Mouse (Mus musculus): ENCODE data around the gene Kdm7a.

Kdm7a gene

DNA sequence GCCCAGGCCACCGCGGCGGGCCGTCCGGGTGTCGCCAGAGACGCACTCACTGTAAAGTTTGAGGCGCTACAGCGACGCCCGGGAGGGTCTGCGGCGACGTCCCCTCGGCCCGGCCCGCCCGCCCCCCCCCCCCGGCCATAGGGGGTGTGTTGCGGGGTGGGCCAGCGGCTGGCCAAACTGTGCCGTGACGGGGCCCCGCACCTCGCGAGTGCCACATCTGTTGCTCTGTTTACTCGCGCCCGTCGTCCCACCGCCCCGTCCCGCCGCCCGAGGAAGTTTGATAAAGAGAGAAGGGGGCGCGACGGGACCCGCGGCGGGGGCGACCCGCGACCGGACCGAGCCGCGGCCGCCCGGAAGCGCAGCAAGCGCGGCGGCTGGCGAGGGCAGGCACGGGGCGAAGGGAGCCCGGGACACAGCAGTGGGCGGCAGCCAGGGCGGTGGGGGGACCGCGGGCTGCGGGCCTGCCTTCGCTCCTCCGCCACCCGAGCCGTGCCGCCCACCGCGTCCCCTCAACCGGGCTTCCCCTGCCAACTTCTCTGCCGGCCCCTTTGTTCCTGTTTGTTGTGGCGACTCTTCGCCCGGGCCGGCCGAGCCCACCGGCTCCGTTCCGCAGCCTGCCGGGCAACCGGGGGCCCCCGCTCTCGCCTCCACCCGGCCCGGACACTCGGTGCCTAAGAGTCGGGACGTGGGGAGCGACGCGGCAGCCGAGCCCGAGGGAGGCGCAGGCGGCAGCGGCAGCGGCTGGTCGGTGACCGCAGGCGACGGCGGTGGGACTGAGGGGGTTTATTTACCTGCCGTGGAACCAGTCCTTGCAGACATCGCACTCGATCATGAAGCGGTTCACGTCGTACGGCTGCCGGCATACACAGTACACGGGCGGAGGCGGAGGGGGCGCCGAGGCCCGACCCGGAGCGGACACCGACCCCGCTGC, 674 bp downstream of the Kdm7a start:
- DNase-seq (ENCODE audit: low spot score): peak; percentile 35

DNA sequence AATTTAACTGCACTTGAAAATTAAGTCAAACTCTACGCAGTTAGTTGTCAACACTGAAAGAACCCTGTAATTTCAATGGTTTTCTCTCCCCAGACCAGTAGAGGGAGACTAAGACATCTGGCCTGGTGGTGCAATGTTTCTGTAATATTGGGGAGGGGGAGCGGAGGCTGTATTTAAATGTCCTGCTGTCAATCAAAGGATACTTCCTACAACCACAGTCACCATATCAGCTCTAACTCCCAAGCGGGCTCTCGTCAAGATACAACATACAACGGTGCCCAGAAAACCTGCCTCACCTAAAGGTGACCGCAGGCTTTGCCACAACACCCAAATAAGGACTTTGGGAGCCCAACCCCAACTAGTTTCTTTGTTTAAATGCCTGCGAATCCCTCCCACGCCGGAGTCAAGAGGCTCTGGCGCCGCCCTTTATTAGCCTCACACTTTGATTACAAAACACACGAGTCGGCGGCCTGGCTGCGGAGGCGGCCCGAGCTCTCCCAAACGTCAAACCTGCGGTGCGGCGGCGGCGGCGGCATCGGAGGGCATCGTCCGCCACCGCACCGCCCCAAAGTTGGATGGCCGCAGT, 1.4 kb downstream of the Kdm7a start:
- DNase-seq (ENCODE audit: low spot score): peak; percentile 93

DNA sequence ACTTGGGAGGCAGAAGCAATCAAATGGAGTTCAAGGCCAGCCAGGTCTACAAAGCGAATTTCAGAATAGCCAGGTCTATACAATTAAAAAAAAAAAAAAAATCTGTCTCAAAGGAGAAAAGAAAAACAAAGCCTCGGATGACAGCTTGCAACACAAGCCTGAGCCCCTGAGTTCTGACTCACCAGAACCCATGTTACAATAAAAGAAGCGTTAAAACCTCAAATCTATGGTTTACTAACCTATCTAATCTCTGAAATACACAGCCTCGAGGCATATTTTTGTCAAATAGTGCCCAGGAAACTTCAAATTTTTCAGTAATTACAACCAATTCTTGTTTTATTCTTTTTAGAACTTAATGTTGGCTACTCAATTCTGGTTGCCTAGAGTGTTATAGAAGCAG, 2.1 kb downstream of the Kdm7a start:
- no peak for DNase-seq (ENCODE audit: low spot score)

DNA sequence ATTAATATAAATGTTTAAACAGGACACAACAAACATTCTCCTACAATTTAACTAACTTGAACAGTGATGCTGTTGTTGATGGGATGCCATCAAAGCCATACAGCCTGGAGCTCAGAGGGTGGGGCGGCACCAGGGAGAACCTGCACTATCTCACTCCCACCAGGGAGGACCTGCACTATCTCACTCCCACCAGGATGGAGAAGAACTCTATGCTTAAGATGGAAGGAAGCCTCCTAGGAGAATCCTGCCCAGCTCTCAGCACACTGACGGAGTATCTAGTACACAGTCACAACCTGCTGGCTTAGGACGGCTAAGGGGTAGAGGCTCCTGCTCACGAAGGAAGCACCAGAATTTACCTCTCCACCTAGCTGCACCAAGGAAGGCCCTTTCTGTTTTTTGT, 3.4 kb downstream of the Kdm7a start:
- DNase-seq (ENCODE audit: low spot score): no peak

DNA sequence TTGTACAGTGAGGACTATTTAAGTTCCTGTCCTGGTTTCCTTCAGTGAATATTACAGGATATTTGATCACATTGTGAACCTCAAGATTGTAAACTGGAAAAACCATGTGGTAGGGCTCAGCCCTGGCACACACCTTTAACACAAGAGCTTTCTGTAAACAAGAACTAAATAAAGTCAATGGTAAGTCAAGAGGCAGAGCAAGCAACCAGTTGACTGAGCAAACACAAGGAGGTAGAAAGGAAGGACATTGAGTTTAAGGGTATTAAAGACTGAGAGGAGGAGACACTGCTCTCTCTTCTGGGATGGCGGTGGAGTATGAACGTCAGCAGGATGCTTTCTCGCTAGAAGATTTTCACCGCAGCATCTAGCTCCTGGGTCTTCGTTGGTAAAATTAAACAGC, 13.6 kb downstream of the Kdm7a start:
- DNase-seq (ENCODE audit: low spot score): peak; percentile 43

DNA sequence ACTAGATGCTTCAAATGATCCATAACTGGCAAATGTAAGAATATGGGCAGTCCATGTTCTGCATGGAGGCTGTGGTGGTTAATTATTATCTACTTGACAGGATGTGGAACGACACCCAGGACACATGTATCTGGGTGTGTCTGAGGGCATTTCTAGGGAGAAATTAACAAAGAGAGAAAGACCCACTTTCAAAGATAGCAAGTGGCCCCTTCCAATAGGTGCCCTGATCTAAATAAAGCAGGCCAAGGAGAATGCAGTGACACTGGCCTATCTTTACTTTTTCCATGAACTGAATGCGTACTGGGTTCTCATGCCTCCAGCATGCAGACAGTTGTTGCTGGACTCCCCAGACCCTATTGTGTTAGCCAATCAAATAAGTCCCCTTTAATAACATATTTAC, 15.1 kb downstream of the Kdm7a start:
- no peak for DNase-seq (ENCODE audit: low spot score)

DNA sequence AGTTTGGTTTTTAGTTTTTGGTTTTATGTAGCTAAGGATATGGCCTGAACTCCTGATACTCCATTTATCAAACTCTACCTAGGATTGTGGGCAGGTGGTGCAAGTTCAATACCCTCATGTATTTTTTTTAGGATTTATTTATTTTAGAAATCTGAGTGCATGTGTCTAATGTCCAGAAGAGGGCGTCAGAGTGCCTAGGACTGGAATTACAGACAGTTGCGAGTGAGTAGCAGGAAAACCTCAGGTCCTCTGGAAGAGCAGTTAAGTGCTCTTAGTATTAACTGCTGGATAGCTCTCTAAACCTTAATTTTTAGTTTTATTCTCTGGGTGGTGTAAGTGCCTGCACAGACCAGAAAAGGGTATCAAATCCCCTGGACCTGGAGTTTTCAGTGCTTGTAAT, 19.4 kb downstream of the Kdm7a start:
- DNase-seq (ENCODE audit: low spot score): peak; percentile 27

DNA sequence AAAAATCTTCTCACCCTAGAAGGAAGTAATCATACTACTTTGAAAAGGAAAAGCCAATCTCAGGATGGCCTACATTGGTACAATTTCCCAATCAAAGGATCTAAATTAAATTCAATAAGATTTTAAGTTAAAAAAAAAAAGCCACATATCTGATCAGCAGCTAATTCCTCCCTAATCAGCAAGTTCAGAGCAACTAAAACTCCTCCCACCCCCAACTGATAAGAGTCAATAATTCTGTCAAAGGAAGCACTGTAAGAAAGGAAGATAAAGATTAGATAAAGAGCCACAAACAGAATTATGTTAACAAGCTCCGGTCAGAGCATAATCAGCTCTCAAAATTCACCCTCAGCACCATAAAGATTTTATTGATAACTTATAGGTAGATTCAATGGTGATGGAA, 37.5 kb downstream of the Kdm7a start:
- DNase-seq (ENCODE audit: low spot score): no peak

DNA sequence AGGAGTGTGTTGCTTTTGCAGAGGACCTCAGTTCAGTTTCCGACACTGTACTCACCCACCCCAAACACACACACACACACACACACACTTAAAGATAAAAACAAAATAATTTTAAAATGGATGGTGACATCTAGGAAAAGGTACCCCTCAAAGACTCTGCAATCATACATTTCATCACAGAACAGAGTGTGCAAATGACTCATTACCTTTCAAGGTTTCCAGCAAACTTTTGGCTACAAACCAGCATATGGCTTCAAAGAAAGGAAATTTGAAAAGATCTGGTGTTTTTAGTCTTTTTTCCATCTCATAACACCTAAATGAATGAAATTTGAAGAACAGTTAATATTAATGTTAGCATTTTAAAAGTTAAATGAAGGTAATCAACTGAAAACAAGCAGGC, 41.7 kb downstream of the Kdm7a start:
- DNase-seq (ENCODE audit: low spot score): no peak

DNA sequence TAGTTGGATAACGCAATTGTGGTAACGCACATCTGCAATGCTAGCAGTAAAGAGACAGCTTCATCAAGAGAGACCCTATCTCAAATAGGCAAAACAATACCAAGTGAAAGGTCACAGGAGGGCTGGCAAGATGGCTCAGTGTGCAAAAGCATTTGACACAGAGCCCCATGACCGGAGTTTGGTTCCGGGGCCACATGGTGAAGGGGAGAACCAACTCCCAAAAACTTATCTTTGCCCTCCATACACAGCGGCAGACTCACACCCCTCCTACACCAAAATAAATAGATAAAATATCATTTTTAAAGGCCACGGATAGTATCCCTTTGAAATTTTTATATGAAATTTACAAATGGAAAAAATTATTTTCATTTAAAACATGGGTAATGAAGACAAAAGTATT, 44.6 kb downstream of the Kdm7a start:
- no peak for DNase-seq (ENCODE audit: low spot score)

DNA sequence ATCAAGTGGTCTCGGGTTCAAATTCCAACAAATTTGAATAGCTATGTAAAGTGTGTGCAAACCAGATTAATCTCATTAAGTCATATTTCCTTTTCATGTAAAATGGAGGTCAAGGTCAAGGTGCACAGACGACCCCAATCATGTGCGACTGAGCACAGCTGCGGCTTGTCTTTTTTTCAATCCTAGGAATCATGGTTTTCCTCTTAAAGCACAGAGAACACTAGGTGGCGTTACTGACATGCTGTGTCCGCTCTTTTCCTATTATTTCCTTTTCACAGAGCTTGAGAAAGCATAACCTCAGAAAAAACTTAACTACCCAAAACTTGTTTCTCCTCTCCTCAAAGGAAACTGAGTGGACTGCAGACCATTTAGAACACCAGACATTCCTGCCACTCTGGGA, 60.5 kb downstream of the Kdm7a start:
- no peak for DNase-seq (ENCODE audit: low spot score)

DNA sequence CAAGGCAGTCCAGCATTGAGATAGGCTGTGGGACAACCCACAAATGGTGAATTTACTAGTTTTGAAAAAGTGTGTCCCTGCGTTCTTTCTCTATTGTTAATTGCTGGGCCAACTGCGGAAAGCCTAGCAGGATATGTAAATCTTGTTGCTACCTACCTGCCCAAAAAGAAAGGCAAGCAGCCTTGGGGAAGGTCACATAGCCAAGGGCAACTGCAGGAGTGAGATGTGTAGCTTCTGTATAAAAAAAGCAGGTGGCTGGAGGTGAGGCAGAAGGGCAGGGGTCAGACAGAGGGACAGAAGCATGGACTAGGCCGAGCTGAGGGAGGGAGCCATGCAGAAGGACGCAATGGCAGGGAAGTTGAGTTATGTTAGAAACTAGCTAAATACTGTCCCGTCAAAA, 74.0 kb downstream of the Kdm7a start:
- DNase-seq (ENCODE audit: low spot score): no peak

DNA sequence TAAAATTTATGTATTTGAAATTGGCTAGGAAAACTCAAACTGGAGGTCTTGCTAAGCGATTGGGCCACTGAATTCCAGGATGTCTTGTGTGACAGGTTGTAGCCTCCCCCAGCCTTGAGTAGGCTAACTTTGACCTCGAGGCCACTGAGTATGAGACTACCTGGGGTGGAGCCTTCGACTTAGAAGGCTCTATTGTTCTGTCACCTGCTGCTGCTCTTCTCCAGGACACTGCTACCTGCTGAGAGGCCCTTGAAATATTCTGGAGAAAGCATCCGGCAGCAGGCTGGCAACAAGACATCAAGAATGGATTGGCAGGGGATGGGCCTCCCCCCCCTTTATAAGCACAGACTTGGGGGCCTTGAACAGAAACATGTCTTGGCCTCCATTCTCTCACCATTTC, 75.1 kb downstream of the Kdm7a start:
- DNase-seq (ENCODE audit: low spot score): no peak

DNA sequence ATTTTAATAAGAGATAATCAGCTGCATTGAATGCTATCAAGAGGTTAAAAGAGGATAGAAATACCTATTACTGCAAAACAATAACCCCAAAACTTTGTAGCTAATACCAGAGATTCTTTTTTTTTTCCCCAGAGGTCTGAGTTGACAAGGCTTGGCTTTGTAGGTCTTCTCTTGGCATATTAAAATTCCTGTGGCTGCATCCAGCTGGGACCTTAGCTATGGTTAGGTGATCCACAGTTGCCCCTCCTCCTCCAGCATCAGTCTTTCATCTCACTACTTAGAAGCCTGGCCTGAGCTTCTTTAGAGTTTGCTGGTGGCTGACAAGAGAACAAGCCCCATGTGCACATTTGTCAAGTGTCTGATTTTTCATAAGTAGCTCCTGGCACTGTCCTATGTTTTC, 81.9 kb downstream of the Kdm7a start:
- no peak for DNase-seq (ENCODE audit: low spot score)

DNA sequence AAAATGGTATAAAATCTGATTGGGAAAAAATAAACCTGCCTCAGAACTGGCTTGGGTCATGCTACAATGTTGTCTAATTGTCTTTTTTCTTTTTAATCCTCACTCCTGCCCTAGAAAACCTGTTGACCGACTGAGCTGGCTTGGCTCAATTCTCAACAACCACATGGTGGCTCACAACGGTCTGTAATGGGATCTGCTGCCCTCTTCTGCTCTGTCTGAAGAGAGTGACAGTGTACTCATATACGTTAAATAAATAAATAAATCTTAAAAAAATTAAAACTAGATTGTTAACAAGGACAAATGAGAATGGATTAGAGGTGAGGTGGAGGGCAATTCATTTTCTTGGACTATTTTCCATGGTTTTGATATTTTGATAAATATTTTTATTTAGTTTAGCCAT, 85.9 kb downstream of the Kdm7a start:
- no peak for DNase-seq (ENCODE audit: low spot score)

DNA sequence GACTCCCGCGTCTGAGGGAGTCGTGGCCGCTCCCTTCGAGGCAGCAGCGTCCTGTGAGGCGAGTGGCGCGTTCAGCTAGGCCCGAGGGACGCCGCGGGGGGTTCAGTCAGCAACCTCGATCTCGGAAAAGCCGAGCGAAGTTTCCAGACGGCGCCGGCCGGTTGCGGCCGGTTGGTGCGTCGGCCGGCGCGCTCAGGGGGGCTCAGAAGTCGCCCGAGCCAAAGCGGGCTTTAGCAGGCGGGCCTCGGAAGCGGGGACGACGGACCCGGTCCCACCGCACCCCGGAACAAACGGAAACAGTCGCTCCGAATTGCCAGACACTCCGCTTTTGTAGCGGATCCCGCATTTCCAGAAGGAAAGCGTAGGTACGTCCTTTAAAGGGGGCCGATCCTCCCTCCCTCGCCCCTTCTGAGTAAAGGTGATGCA, 88.1 kb downstream of the Kdm7a start:
- no peak for DNase-seq (ENCODE audit: low spot score)

DNA sequence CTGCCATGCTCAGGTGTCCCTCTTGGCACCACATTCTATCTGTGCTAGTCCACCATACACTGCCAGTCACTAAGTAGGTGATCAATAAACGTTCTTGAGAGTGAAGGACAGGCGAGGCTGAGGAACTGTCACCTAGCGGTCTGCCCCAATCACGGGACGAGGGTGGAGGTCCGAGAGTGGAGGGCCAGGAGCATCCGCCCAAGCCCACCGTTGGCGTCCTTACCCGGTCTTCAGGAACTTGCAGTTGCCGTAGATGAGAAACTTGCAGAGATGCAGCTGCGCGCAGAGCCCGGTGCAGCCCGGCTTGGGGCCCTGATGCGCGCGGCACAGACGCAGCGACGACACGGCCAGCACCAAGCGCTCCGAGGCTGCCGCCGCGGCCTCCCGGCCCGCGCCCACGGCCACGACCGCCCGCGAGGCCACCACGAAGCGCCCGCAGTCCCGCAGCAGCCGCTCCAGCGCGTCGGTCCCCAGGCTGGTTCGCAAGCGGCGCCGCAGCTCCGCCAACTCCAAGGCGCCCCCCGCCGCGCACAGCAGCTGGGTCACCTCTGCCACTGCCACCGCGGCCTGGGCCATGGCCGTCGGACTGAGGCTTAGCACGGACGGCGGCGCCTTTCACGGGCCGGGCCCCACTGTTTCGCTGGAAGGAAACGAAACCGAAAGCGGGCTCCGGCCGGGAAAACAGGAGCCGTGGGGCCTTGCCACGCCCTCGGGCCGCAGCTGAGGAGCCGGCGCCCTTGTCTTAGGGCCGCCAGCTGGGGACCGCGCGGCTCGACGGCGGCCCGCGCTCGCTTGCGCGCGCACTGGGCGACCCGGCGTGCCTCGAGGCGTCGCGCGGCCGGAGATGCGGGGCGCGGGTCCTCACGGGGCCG, 88.8 kb downstream of the Kdm7a start, which contains the start of gene Parp12:
Gene Parp12, minus strand, starts transcription at position 766 of the 872 bp plus-strand sequence.
- peak; percentile 91 for DNase-seq (ENCODE audit: low spot score)

DNA sequence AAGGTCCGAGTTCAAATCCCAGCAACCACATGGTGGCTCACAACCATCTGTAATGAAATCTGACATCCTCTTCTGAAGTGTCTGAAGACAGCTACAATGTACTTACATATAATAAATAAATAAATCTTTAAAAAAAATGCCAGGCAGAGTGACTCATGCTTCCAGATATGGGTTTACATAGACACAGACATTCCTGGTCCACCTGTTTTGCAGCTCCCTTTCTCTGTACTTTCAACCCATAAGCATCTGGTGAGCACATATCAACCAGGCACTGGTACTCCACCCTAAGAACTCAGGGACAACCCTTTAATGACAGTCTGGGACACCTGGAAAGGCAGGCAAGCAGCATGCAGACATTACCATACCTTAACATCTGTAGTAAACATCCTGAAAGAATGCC, 91.2 kb downstream of the Kdm7a start:
- DNase-seq (ENCODE audit: low spot score): no peak

DNA sequence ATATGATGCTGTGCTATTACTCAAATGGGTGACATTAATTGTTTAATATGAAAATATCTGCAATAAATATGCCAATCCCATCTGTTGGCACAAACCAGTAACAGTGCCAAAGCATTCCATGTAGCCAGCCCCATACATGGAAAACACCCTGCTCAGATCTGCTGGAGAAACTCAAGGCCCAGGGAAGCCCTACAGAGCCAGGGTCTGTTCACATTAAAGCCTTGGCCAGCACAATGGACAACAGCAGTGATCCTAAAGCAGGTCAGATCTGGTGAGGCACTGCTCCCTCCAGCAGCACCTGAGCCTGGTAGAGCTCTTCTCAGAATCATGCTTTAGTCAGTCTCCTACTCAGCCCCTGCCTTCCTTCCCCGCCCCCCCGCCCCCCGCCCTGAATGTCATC, 93.4 kb downstream of the Kdm7a start:
- DNase-seq (ENCODE audit: low spot score): no peak

DNA sequence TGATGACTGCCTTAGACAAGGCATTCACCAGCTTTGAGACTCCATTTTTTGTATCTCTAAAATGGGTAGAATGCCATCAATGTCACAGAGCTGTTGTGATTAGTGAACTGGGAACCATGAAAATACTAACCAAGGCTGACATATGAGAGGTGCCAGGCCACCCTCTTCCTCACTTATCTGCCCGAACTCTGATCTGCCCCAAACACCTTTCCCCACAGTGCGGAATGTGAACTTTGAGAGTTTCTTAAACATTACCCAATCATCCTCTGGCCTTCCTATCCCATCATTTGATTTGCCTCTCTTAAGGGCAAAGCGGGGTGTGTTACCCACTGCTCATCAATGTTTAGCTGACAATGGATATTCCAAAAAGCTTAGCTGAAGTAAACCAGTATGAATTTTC, 93.9 kb downstream of the Kdm7a start:
- DNase-seq (ENCODE audit: low spot score): no peak

DNA sequence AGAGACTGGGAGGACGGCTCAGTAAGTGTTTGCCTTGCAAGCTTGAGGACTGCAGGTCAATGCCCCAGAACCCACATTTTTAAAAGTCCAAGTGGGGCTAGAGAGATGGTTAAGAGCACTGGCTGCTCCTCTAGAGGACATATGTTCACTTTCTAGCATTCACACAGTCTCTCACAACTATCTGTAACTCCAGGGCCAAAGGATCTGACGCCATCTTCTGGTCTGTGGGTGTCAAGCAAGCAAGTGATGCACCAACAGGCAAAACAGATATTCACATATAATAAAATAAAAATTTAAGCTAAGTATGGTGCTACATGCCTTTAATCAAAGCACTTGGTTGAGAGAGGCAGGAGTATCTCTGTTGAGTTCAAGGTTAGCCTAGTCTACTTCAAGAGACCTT, 99.8 kb downstream of the Kdm7a start:
- DNase-seq (ENCODE audit: low spot score): no peak

DNA sequence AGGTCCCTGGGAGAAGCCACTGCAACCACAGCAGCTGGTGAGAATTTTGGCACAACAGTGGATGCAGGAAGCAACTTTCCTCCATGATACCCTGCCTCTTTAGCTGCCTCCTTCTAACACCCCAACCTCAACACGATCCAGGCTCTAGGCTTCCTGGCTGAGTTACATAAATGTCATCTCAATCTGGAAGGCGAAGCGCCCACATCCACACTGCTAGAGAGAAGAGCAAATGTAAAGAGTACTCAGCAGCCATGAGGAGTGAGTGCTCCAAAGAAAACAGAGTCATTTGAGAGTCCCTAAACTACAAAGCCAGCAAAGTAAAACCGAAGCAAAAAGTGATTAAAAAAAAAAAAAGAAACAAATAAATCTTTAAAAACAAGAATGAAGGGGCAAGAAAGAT, 102.0 kb downstream of the Kdm7a start:
- no peak for DNase-seq (ENCODE audit: low spot score)
